Mouse (Mus musculus) spleen, postnatal 36 days (tissue): Measurements from ENCODE around the gene Mcub.

Experiments
- DNase-seq, 2 experiments: peaks; one replicate each; pipeline ENCODE4 v3.0.0; 2022; ENCODE audit warnings: low spot score in 2 of 2, mixed read lengths in 1 of 2

The Mcub gene

GRCm38 (mm10) chr3:129949158-129949773 is 20.7 kb downstream of the Mcub start:
- no peak for DNase-seq

DNA sequence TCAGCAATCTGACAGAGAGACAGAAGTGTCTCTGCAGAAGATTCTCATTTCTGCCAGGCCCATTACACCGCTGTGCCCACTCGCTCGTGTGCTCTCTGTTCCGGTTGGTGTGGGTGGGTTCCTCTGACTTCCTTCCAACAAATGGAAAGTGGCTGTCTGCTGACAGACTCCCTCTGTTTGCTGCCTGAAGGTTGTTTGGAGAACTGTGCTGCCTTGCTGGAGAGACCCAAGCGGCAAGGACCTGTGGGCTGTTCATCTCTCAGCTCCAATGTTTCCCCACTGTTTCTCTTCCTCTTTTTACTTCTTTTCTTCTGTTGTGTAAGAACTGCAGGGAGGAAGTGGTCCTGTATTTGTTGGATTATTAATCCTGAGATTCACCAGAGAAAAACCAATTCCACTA is 21.6 kb downstream of the Mcub start:
- DNase-seq, result peak; percentile 15 to 17

- no peak for DNase-seq
These were observed 23.6 kb downstream of the Mcub start for GRCm38 (mm10) chr3:129946217-129946914.

DNA sequence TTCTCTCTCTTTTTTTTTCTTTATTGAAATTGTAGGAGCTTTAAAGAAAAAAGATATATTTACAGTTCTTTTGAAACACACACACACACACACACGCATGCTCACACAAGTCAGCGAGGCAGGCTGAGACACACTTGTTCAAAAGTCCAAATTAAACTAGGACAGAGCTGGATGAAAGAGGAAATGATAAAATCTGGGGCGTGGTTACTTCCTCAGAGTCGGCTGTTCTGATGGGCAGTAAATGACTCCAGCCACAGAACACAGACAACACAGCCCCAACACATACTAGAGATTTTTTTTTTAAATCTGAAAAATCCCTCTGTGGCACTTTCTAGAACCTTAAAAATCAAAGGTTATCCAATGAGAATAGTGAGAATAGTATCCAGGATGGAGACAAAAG is 26.2 kb downstream of the Mcub start:
- DNase-seq, result no peak

GRCm38 (mm10) chr3:129941291-129941690 is 28.7 kb downstream of the Mcub start:
- no peak for DNase-seq

DNA sequence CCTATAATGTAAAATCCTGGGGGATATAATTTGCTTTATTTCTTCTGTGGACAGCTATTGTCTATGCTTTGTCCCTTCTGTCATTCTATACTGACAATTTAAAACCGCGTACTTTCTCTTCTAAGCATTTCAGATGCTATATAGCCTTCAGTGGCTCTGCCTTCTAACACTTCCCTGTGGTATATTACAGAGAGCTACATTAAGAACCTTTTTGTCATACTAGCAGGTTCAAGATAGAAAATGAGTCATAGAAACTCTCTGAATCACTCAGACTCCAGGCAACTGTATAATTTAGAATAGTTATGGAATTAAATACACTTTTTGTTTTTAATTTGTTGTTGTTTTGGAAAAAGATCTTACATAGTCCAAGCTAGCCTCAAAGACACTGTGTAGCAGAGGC is 29.2 kb downstream of the Mcub start:
- no peak for DNase-seq

DNA sequence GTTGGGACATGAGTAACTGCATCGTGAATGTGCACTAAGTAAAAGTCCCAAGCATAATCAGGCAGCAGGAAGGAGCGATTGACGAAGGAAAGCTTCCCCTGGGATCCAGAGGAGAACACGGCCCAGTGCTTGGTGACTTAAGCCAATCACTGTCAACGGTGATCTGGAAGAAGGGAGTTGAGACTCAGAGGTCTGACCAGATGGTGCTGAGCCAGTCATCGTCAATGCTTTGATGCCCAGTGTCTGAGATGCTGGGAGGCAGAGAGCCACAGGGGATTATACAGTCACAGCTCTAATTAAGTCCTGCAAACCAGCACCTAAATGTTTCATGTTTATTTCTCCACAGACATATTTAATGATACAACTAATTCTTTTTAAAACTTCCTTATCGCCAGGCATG is 30.9 kb downstream of the Mcub start:
- DNase-seq, result no peak

DNA sequence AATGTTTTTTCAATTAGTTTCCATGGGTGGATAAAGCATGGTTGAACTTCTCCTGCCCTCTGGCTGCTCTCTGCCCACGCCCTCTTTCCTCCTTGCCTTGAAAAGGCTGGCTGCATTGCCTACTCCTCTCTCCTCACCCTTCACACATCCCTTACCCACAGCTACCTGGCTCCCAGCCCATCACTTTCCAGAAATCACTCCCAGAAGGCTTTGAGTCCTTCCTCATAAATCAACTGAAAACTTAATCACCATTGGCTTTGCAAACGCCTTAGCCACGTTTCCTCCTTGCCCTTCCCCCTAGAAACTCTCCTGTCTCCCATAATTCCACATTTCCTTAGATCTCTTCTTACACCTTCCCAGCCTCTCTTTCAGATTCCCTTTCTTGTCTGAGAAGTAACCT is 32.2 kb downstream of the Mcub start:
- no peak for DNase-seq

DNA sequence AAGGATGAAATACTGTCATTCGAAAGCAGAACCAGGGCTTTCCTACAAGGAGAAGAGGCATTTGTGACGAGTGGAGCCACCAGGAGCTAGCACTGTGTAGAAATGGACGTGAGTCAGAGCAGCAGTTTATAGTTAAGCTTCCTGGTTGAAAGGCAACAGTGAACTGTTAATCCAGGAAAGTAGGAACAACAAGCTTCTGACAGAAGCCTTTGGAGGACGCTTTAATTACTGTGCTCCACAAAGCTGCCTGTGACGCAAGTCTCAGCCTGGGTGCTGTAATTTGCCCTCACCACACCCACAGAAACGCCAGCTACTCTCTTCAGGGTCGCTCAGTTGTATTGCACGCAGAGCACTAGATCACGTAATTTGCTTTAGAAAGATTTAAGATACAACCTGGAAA is 33.4 kb downstream of the Mcub start:
- DNase-seq, result no peak

GRCm38 (mm10) chr3:129932443-129932842 is 37.6 kb downstream of the Mcub start:
- DNase-seq, result no peak

DNA sequence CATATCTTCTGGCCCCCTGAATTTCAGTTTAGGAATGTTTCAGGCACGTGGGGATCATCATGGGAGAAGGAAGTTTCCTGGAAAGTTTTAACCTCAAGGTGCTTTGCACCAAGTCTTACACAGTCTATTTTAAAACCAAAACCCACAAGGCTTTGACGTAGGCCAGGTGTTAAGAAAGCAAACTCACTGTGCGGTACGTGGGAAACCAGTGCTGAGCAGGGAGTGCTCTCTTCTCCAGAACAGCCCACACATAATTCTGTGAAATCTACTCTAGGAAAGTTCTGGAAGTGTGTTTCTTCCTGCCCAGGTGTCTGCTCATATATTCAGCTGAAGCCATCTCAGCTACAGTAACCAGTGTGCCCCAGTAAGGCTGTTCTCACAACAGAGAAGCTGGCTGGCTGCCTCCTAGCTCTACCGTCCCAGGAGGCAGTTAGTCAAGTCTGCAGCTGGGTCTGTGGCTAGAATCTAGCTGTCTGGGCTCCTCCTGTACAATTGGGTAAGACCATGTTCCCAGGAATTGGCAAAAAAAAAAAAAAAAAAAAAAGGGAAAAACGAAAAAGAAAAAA is 39.7 kb downstream of the Mcub start:
- no peak for DNase-seq

GRCm38 (mm10) chr3:129925861-129926260 is 44.1 kb downstream of the Mcub start:
- DNase-seq, result no peak

- no peak for DNase-seq
These were observed 46.4 kb downstream of the Mcub start for GRCm38 (mm10) chr3:129923581-129923980.

GRCm38 (mm10) chr3:129918434-129918833 is 51.6 kb downstream of the Mcub start:
- no peak for DNase-seq

DNA sequence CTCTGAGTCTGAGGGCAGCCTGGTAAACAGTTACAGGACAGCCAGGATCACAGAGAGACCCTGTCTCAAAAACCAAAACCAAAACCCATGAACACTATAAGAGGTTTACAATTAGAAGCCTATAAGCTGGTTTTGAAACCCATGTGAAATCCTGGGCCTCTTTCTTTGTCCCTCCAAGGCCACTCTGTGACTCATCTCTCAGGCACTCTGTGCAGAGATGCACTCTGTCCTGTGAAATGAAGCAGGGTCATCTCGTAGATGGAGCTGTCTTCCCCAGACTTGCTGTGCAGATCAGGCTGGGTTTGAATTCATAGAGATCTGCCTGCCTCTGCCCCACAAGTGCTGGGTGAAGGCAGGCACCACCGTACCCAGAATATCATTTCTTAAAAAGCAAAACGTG is 52.6 kb downstream of the Mcub start:
- DNase-seq, result no peak

GRCm38 (mm10) chr3:129913241-129913640 is 56.8 kb downstream of the Mcub start:
- DNase-seq, result no peak

DNA sequence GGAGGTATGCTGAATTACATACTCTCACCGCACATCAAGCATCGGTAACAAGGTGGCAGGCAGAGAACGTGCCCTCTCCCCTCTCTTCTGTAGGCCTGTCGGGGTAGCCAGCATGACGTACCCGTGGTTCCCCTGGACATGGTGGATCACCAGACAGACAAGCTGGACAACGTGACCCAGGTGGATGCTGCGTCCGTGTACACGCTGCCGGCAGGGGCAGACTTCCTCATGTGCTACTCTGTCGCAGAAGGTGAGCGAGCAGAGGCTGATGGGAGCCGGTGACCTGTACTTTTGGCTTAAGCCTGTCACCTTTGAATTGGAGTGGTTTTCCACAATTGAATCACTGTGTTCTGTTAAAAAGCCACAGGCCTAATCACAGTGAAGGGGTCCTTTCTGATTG is 58.0 kb downstream of the Mcub start:
- no peak for DNase-seq

DNA sequence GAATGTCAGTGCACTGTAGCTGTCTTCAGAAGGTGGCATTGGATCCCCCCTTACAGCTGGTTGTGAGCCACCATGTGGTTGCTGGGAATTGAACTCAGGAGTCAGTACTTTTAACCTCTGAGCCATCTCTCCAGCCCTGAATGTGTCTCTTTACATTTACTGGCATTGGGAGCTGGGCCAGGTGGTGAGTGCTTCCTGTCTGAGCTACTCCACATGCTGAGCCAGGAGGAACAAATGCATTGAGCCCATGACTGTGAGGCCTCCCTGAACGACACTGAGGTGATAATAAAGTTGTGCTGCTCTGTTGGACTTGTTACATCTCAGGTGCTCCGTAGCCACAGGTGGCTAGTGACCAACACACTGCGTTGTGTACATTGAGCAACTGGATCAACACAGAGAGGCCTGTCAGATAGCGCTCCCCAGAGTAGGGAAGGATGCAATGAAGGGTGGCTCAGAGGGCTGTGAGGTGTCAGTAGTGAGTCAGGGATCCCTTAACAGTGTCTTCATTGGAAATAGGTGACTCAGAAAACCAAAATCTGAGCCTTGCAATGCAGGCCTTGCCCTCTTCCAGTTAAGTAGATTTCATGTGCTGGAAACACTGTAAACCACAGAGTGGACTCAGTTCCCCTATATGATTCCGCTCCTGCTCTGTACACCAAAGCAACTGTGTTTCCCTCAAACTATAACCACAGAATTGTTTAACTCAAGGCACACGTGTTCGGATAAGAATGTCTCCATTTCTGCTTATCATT is 65.4 kb downstream of the Mcub start:
- no peak for DNase-seq

DNA sequence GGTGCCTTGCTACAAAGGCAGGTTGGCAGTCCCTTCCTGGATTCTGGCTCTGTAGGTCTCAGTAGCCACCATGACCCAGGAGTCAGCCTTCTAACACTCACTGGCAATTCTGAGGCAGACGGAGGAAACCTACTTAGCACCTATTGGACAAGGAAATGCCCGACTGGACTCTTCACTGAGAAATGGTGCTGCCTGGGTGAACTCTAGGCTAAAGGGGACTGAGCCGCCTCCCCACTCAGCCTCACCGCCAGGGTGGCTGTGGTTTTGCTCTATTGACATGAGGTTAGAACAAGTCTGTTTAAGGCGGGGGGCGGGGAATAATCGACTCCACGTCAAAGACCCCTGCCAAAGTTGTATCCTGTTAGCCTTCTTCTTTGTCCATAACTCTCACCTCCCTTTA is 66.1 kb downstream of the Mcub start:
- no peak for DNase-seq

GRCm38 (mm10) chr3:129903369-129903768 is 66.6 kb downstream of the Mcub start:
- DNase-seq, result peak in 1 of 2 experiments; percentile 24

- peak; percentile 84 to 85 for DNase-seq
These were observed 68.7 kb downstream of the Mcub start, which contains the start of gene Casp6 for GRCm38 (mm10) chr3:129901271-129901809. Gene Casp6, plus strand, starts transcription at chr3:129901425.

GRCm38 (mm10) chr3:129898886-129899285 is 71.1 kb downstream of the Mcub start:
- DNase-seq, result no peak
